In genomic region chr10:39290245-39290644, GRCm38 (mm10) we compare ENCODE assay signal across 13 mouse cellular contexts.
A peak's percentile ranks its signal among the peaks of the same experiment; 100 is the strongest.
DNase-seq lines count a peak whose midpoint lies in the region; ATAC-seq lines count a peak whose summit lies in the region.
"Had no signal": no experiment of that assay in that cellular context is flagged by ENCODE, and none has a peak within 500 bp of the region (broad histone marks: within the 10 kb centered on the region; RNA-seq: fewer than 3 reads in every experiment).

No protein-coding gene starts in this region.

- H3K4me3 ChIP-seq in lung, embryonic 16.5 days (ENCODE audit: low read length), result no peak overlapping the region
- no peak overlapping the region for H3K4me3 ChIP-seq in forebrain, embryonic 14.5 days (ENCODE audit: low read depth, low read length)
- no peak overlapping the region for H3K4me3 ChIP-seq in hindbrain, embryonic 15.5 days
- no peak overlapping the region for H3K4me3 ChIP-seq in neural tube, embryonic 14.5 days (ENCODE audit: low read depth, low read length)
- no peak overlapping the region for H3K4me3 ChIP-seq in liver, embryonic 11.5 days (ENCODE audit: low read depth, low read length)
- H3K4me3 ChIP-seq: liver, embryonic 15.5 days had no signal

- H3K4me2 ChIP-seq in lung, embryonic 16.5 days (ENCODE audit: low read depth, low read length), result no peak overlapping the region
- H3K4me2 ChIP-seq in forebrain, embryonic 14.5 days (ENCODE audit: low read length), result no peak overlapping the region
- no peak overlapping the region for H3K4me2 ChIP-seq in hindbrain, embryonic 15.5 days
- H3K4me2 ChIP-seq in neural tube, embryonic 14.5 days (ENCODE audit: low read depth, low read length), result no peak overlapping the region
- no peak overlapping the region for H3K4me2 ChIP-seq in liver, embryonic 11.5 days
- H3K4me2 ChIP-seq: liver, embryonic 15.5 days had no signal

- H3K4me1 ChIP-seq in lung, embryonic 16.5 days (replicated peaks; ENCODE audit: control insufficient read depth, insufficient read depth, low read length), result peaks cover 26% of the 10 kb centered on the region
- H3K4me1 ChIP-seq in forebrain, embryonic 14.5 days (ENCODE audit: control insufficient read depth, insufficient read depth, low read length), result peaks cover 35% of the 10 kb centered on the region
- peaks cover 26% of the 10 kb centered on the region for H3K4me1 ChIP-seq in hindbrain, embryonic 15.5 days (replicated peaks)
- H3K4me1 ChIP-seq in neural tube, embryonic 14.5 days (ENCODE audit: control insufficient read depth, insufficient read depth, low read length), result peaks cover 13% of the 10 kb centered on the region; the same call in 1 of the 2 replicates
- no peaks in the 10 kb centered on the region for H3K4me1 ChIP-seq in liver, embryonic 11.5 days (replicated peaks; ENCODE audit: control insufficient read depth, insufficient read depth, low read length)
- H3K4me1 ChIP-seq: liver, embryonic 15.5 days had no signal

- H3K9ac ChIP-seq in lung, embryonic 16.5 days (ENCODE audit: low read length), result no peak overlapping the region
- no peak overlapping the region for H3K9ac ChIP-seq in forebrain, embryonic 14.5 days (ENCODE audit: low read length)
- H3K9ac ChIP-seq in hindbrain, embryonic 15.5 days, result no peak overlapping the region
- no peak overlapping the region for H3K9ac ChIP-seq in neural tube, embryonic 14.5 days (replicated peaks; ENCODE audit: low read depth, low read length)
- H3K9ac ChIP-seq in liver, embryonic 11.5 days (ENCODE audit: low read depth, low read length), result no peak overlapping the region
- H3K9ac ChIP-seq: liver, embryonic 15.5 days had no signal

- WGBS in lung, embryonic 16.5 days, result 54% methylated on average over 1 of the region's 1 CpGs
- WGBS in forebrain, embryonic 14.5 days, result 5% methylated on average over 1 of the region's 1 CpGs
- WGBS in hindbrain, embryonic 15.5 days, result 16% methylated on average over 1 of the region's 1 CpGs
- WGBS in neural tube, embryonic 14.5 days, result 21% methylated on average over 1 of the region's 1 CpGs
- WGBS in liver, embryonic 11.5 days, result 43% methylated on average over 1 of the region's 1 CpGs

- H3K27ac ChIP-seq in lung, embryonic 16.5 days (ENCODE audit: low read length), result peak overlapping the region; percentile 15; the same call in 1 of the 2 replicates
- peak overlapping the region; percentile 64 for H3K27ac ChIP-seq in forebrain, embryonic 14.5 days (ENCODE audit: low read depth, low read length)
- H3K27ac ChIP-seq in hindbrain, embryonic 15.5 days (replicated peaks), result peak overlapping the region; percentile 50
- no peak overlapping the region for H3K27ac ChIP-seq in neural tube, embryonic 14.5 days (ENCODE audit: low read depth, low read length)
- no peak overlapping the region for H3K27ac ChIP-seq in liver, embryonic 11.5 days (ENCODE audit: low read depth, low read length)
- H3K27ac ChIP-seq: kidney, postnatal 0 days; liver, embryonic 15.5 days had no signal

- H3K36me3 ChIP-seq in lung, embryonic 16.5 days (ENCODE audit: control insufficient read depth, insufficient read depth, low read length), result no peaks in the 10 kb centered on the region
- no peaks in the 10 kb centered on the region for H3K36me3 ChIP-seq in forebrain, embryonic 14.5 days (ENCODE audit: control insufficient read depth, insufficient read depth, low read length)
- H3K36me3 ChIP-seq in hindbrain, embryonic 15.5 days, result no peaks in the 10 kb centered on the region
- no peaks in the 10 kb centered on the region for H3K36me3 ChIP-seq in neural tube, embryonic 14.5 days (ENCODE audit: control insufficient read depth, insufficient read depth, low read length)
- H3K36me3 ChIP-seq in liver, embryonic 11.5 days (ENCODE audit: control insufficient read depth, insufficient read depth, low read length), result no peaks in the 10 kb centered on the region
- H3K36me3 ChIP-seq: liver, embryonic 15.5 days had no signal

- DNase-seq in lung, adult 18-20 months, result no peak
- DNase-seq in forebrain, embryonic 14.5 days (ENCODE audit: low spot score), result peak; percentile 63
- DNase-seq in kidney, adult 8-10 months, result no peak
- DNase-seq in liver, embryonic 11.5 days (ENCODE audit: low spot score), result no peak
- DNase-seq: adrenal gland, postnatal 25 days; cerebellum, postnatal 14 days; retina, postnatal 1 day; thymus, adult 18-20 months had no signal

- no peak for ATAC-seq in lung, embryonic 16.5 days (ENCODE audit: low read depth)
- peak; percentile 50 for ATAC-seq in forebrain, embryonic 14.5 days
- no peak for ATAC-seq in hindbrain, embryonic 15.5 days (ENCODE audit: low FRiP score, low read depth)
- ATAC-seq in neural tube, embryonic 14.5 days (ENCODE audit: low read depth), result peak; percentile 16; the same call in 1 of the 2 replicates
- no peak for ATAC-seq in liver, embryonic 11.5 days (replicated peaks; ENCODE audit: low FRiP score)

- no peaks in the 10 kb centered on the region for H3K9me3 ChIP-seq in lung, embryonic 16.5 days (ENCODE audit: control insufficient read depth, low read length)
- H3K9me3 ChIP-seq in forebrain, embryonic 14.5 days (replicated peaks; ENCODE audit: control insufficient read depth, low read length), result no peaks in the 10 kb centered on the region
- H3K9me3 ChIP-seq in hindbrain, embryonic 15.5 days, result no peaks in the 10 kb centered on the region
- no peaks in the 10 kb centered on the region for H3K9me3 ChIP-seq in neural tube, embryonic 14.5 days (ENCODE audit: control insufficient read depth, low read length)
- H3K9me3 ChIP-seq in liver, embryonic 11.5 days (ENCODE audit: control insufficient read depth, low read length), result no peaks in the 10 kb centered on the region
- H3K9me3 ChIP-seq: liver, embryonic 15.5 days had no signal

- H3K27me3 ChIP-seq in lung, embryonic 16.5 days (ENCODE audit: control insufficient read depth, insufficient read depth, low read depth, low read length), result no peaks in the 10 kb centered on the region
- no peaks in the 10 kb centered on the region for H3K27me3 ChIP-seq in forebrain, embryonic 14.5 days (replicated peaks; ENCODE audit: control insufficient read depth, insufficient read depth, low read length)
- H3K27me3 ChIP-seq in hindbrain, embryonic 15.5 days, result no peaks in the 10 kb centered on the region
- H3K27me3 ChIP-seq in neural tube, embryonic 14.5 days (ENCODE audit: control insufficient read depth, insufficient read depth, low read length), result no peaks in the 10 kb centered on the region
- H3K27me3 ChIP-seq in liver, embryonic 11.5 days (replicated peaks; ENCODE audit: control insufficient read depth, insufficient read depth, low read length), result no peaks in the 10 kb centered on the region
- H3K27me3 ChIP-seq: liver, embryonic 15.5 days had no signal

Comparison
In these comparisons a context has a peak if more than half of its experiments do, and no peak if none do; other contexts are left out.
1. ATAC-seq: peak in forebrain, embryonic 14.5 days (single experiment) and neural tube, embryonic 14.5 days (single experiment); none in lung, embryonic 16.5 days (single experiment), hindbrain, embryonic 15.5 days (single experiment) and liver, embryonic 11.5 days (single experiment).
2. H3K27ac ChIP-seq: peak in lung, embryonic 16.5 days (single experiment), forebrain, embryonic 14.5 days (single experiment) and hindbrain, embryonic 15.5 days (single experiment); none in neural tube, embryonic 14.5 days (single experiment) and liver, embryonic 11.5 days (single experiment).